Mouse (Mus musculus): ENCODE measurements around the gene Tenm2.

The Tenm2 gene

GRCm38 (mm10) chr11:37235914-37236600 lies at the start of gene Tenm2:
Gene Tenm2 (minus strand): TSS chr11:37235964.
- no peak for TF ChIP-seq GATA4 (IDR thresholded peaks at IDR 0.05; ENCODE audit: insufficient replicate concordance, low read length)

GRCm38 (mm10) chr11:37285186-37285585 lies 49.4 kb upstream of the Tenm2 start:
- TF ChIP-seq GATA4 (IDR thresholded peaks at IDR 0.05; ENCODE audit: insufficient replicate concordance, low read length): no peak

- TF ChIP-seq GATA4 (IDR thresholded peaks at IDR 0.05; ENCODE audit: insufficient replicate concordance, low read length): no peak
Measured at GRCm38 (mm10) chr11:37248796-37249195, 13.0 kb upstream of the Tenm2 start.

GRCm38 (mm10) chr11:37237096-37237725 lies 1.4 kb upstream of the Tenm2 start:
- no peak for TF ChIP-seq GATA4 (IDR thresholded peaks at IDR 0.05; ENCODE audit: insufficient replicate concordance, low read length)

DNA sequence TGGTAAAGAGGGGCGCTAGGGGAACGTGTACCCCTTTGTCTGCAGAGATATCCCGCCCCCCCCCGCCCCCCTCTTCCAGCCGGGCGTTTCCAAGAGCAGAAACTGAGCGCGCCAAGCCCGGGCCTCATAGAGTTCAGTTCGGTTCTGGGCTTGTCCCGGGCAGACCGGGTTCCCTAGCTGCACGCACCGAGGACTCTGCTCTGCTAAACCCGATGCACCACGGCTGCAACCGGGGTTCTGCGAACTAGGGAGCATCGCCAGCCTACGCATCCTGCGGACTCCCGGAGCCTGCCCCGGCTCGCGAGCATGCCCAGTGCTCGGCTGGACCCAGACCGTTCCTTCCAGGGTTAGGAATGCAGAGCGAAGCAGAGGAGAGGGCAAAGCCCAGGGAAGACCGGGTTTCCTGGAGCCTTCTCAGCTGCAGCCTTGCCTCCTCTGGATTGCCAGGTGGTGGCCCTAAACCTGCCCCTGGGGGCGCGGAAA lies 878 bp upstream of the Tenm2 start:
- no peak for TF ChIP-seq GATA4 (IDR thresholded peaks at IDR 0.05; ENCODE audit: insufficient replicate concordance, low read length)

DNA sequence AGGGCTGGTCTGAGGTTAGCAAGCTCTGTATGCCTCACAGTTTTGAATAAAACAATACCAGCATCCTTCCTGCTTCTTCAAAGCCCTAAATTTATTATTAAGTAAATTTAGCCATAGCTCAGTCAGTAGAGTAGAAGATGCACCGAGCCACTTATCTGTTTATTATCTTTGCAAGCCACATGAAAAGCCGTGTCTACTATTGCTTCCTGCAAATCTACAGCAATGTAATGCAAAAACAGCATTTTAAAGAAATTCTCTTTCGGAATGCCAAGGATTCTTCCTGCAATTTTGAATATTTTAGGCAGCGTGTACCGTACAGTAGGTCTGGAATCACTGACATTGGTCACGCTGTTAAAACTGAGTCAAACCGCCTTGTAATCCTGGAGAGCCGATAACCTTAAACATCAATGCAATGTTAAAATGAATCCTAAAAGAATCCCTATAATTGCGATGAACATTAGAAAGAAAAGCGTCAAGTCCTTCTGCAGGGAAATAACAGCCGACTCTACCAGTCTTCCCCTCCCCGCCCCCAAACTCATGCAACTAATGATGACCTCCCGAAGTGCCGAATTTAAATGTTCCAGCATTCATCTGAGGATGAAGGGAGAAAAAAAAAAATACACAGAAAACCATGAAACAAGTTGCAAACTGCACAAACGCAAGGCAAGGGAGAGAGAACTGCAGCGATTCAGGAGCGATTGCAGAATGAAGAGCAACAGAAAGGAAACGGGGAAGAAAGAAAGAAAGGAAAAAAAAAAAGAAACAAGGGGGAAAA lies 556 bp downstream of the Tenm2 start:
- TF ChIP-seq GATA4 (IDR thresholded peaks at IDR 0.05; ENCODE audit: insufficient replicate concordance, low read length): no peak

GRCm38 (mm10) chr11:37227404-37227803 lies 8.4 kb downstream of the Tenm2 start:
- no peak for TF ChIP-seq GATA4 (IDR thresholded peaks at IDR 0.05; ENCODE audit: insufficient replicate concordance, low read length)

DNA sequence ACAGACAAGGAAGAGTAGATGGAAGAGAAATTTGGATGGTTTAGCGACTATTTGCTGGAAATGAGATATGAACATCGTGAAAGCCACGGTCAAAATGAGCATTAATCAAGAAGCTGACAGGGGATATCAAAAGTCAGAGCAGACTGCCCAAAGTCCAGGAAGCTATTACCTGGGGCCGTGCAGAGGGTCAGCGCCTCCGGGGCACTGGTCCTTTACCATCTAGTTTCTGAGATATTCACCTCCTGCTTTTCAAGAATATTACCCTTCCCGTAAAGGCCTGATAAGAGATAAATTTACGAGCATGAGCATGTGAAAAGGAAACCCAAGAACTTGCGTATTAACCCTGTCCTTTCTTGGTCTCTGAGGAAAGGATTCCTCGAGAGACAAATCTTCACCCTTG lies 8.8 kb downstream of the Tenm2 start:
- TF ChIP-seq GATA4 (IDR thresholded peaks at IDR 0.05; ENCODE audit: insufficient replicate concordance, low read length): no peak

- no peak for TF ChIP-seq GATA4 (IDR thresholded peaks at IDR 0.05; ENCODE audit: insufficient replicate concordance, low read length)
Measured at GRCm38 (mm10) chr11:37222737-37223136, 13.0 kb downstream of the Tenm2 start.

- TF ChIP-seq GATA4 (IDR thresholded peaks at IDR 0.05; ENCODE audit: insufficient replicate concordance, low read length): no peak
Measured at GRCm38 (mm10) chr11:37222056-37222455, 13.7 kb downstream of the Tenm2 start.

GRCm38 (mm10) chr11:37220921-37221320 lies 14.8 kb downstream of the Tenm2 start:
- no peak for TF ChIP-seq GATA4 (IDR thresholded peaks at IDR 0.05; ENCODE audit: insufficient replicate concordance, low read length)

DNA sequence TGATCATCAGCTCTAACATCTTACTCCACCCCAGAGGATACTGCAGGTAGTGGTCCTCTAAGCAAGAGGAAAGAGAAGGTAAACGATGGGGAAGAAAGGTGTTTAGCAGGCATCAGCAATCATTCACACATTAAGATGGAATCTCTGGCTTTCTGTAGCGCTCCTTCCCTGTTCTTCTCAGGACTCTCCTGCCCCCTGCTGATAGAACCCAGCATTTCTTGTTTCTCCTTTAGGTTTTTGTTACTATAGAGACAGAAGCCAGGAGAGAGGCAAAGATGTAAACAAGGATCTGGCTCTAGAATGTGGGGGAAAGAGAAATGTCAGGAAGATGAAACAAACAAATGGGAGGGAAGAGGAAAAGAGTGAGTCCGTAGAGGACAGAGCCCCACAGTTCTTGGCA lies 49.6 kb downstream of the Tenm2 start:
- no peak for TF ChIP-seq GATA4 (IDR thresholded peaks at IDR 0.05; ENCODE audit: insufficient replicate concordance, low read length)

GRCm38 (mm10) chr11:37177426-37177825 lies 58.3 kb downstream of the Tenm2 start:
- TF ChIP-seq GATA4 (IDR thresholded peaks at IDR 0.05; ENCODE audit: insufficient replicate concordance, low read length): no peak

DNA sequence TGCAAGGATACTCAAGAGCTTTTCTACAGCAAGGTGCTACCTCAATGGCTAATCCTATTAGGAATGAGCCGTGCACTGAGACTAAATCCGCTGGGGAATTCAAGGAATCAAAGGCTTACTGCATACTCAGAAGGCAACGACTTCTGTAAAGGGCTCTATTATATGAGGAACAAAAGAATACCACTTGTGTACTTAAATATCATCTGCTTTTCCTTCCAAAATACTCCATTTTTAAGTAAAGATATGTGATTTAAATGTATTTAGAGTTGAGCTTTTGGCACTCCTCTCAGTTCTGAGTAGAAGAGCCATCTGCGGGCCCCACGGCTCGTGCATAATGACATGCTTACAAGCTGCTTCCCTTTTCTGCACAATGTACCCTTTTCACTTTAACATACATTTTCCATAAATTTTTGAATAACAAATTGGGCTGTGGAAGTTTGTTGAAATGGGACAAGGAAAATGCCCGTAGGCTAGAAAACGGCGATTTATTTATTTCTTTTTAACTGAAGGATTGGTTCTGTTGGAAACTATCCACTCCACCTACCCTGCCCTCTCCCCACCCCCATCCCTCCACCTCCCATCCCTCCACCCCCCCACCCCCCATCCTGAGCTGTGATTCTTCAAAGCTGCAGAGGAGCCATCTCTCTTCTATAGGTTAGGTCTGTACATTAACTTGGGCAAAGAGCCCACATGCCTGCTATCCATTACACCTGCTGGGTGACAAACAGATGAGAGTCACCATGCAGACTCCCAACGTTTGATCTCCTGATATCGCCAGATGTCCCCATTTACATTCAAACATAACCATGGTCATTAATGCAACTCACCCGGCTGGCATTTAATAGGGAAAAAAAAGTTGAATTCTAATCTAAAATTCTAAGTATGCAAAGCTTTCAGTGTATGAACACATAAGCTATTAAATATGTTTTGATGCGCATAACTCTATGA lies 81.6 kb downstream of the Tenm2 start:
- no peak for TF ChIP-seq GATA4 (IDR thresholded peaks at IDR 0.05; ENCODE audit: insufficient replicate concordance, low read length)

GRCm38 (mm10) chr11:37153382-37153781 lies 82.4 kb downstream of the Tenm2 start:
- no peak for TF ChIP-seq GATA4 (IDR thresholded peaks at IDR 0.05; ENCODE audit: insufficient replicate concordance, low read length)
